Mouse (Mus musculus) testis, postnatal 10 days (tissue): Measurements from ENCODE around the gene Prpf40a.

Experiments used
- DNase-seq: peaks from one replicate; pipeline ENCODE4 v3.0.0; 2021; ENCODE audit warnings: low spot score

Gene Prpf40a

DNA sequence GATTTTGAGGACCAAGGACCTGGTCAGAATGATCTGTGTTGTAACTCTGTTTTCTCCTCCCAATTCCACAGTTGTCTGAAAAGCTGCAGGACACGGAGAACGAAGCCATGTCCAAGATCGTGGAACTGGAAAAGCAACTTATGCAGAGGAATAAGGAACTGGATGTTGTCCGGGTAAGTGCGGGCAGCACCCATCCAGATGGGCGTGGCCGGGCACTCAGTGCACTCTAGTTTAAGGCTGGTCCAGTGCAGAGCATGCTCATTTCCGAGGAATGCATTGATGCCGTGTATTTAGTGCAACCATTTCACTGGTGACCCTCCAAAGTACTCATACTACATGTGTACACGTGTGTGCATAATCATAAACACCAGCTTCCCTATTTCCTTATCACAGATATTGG lies 85.7 kb downstream of the Prpf40a start:
- DNase-seq, result no peak

DNA sequence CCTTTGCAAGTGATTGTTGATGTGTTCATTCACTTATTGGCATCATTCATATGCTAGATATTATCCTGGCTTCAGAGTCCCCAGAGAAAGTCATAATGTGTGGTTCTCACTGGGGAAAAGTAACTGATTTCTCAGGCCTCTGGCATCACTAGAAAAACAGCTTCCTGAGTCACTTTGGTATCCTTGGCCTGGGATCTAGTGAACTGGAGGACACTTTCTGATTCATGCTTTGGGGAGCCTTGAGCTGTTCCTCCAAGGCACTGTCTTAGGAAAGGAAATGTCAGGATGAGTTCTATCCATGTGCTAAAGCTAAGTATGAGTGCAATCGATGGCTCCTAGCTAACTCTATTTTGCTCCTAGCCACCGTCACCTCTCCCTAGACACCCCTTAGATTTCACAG lies 88.2 kb downstream of the Prpf40a start:
- DNase-seq, result no peak

DNA sequence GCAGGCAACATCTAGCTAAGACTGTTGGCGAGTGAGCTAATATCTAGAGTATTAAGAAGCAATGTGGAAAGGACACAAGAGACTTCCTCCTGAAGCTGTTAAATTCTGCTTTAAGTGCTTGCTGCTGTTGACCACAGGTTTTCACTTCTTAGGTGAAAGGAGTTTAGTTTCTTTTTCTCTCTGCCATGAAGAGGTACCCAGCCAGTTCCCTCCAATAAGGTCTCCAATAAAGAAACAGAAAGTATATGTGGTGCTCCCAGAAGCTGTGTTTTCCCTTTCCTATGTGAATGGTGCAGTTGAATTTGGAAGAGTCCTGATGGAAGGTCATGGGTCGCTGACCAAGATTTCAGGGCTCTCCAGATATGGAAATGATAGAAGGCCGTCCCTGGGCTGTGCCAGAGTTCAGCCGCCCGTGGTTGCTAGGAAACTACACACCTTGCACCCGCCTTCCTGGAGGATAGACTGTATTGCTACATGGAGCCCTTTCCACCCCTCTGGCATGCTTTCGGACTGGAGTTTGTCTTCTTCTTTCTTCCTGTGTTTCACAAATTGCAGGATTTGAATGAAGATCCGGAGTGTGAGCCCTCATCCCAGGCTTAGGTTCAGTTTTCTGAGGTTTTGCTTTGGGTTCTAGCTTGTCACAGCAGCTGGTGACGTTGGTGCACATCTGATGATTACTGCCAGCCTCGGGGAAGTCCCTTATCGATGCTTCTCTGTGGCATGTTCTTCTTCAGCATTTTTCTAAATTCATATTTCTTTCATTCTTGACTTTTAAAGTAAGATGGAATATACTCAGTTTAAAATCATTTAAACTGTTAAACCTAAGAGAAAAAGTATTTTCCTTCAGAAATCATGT lies 89.0 kb downstream of the Prpf40a start:
- no peak for DNase-seq

- no peak for DNase-seq
Observed at GRCm38 (mm10) chr2:53100093-53100492, 91.0 kb downstream of the Prpf40a start.

DNA sequence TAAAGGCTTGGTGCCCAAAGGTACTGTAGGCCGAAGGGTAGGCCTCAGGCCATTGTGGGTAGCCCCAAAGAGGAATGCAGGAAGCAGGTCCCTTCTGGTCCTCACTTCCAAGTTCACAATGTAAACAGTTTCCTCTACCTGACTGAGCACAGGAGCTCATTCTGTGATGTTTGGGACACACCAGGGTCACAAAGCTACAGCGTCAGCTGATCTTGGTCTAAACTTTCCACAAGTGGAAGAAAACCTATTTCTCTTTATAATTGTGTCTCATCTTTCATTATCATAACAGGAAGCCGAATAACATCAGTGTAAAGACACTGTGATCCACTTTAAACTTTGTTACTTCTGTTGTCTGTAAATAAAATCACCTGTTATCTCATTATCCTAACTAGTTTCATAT lies 95.6 kb downstream of the Prpf40a start:
- DNase-seq, result no peak

GRCm38 (mm10) chr2:53095031-53095430 lies 96.1 kb downstream of the Prpf40a start:
- DNase-seq, result no peak

GRCm38 (mm10) chr2:53088744-53089143 lies 102.3 kb downstream of the Prpf40a start:
- no peak for DNase-seq

DNA sequence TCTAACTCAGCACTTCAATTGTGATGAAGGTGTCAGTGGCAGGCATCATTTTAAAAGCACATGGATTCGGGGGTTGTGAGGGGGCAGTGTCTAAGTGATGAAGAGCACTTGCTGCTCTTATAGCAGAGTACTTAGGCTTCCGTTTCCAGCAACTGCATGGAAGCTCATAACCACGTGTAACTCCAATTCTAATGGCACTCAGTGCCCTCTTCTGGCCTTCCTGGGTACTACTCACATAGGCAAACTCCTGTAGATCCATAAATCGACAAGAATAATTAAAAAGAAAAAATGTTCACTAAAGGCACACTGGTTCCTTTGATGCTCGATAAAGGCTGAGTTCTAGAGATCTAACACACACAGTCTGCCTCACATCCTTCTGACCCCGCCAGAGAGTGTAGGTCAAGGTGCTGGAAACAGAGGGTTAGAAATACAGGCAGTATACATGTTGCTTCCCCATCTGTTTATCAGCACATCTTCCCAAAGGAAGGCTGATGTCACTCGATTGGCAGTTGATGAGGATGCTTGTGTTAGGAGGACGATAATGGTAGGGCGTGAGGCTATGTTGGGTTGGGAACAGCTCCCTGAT lies 105.4 kb downstream of the Prpf40a start:
- DNase-seq, result peak; percentile 73
